Mouse (Mus musculus): Measurements from ENCODE around the gene Aktip. TPM values are rescaled to one million over a fixed set of nuclear protein-coding genes. Genes with fewer than 3 reads are reported as not detected.

The Aktip gene
- total RNA-seq, 1 experiment = 22.8 TPM

DNA sequence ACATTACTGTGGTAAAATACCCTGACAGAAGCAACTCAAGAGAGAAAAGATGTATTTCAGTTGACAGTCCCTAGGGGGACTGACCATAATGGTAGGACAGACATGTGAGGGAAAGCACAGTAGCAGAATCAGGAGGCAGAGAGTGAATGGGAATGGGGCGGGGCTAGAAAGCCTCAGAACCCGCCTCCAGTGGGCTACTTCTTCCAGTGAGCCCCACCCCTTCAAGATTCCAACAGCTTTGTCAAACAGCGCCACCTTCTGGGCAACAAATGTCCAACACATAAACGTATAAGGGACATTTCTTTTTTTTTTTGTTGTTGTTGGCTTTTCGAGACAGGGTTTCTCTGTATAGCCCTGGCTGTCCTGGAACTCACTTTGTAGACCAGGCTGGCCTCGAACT lies 45.2 kb downstream of the Aktip start:
- no peak overlapping the region for H3K9ac ChIP-seq (ENCODE audit: insufficient read depth, low read depth, low read length, poor library complexity, severe bottlenecking)
- H3K4me3 ChIP-seq (ENCODE audit: insufficient read depth in 1 of 2, low read depth in 1 of 2, low read length in 2 of 2, poor library complexity in 1 of 2, severe bottlenecking in 1 of 2) = no peak overlapping the region
- no peaks in the 10 kb centered on the region for H3K36me3 ChIP-seq (ENCODE audit: control insufficient read depth, insufficient read depth, low read length, poor library complexity, severe bottlenecking)
- in situ Hi-C loops (cut with MboI; ENCODE audit: low sequenced_read_pairs in 2 of 2, unreplicated experiment in 2 of 2) = no loop called here
- no peaks in the 10 kb centered on the region for H3K4me1 ChIP-seq (ENCODE audit: control insufficient read depth in 2 of 2, insufficient read depth in 2 of 2, low read length in 2 of 2, poor library complexity in 1 of 2)
- DNase-seq (ENCODE audit: low read depth, low spot score) = peak; percentile 92
- TF ChIP-seq ZNF384 (IDR thresholded peaks at IDR 0.05; ENCODE audit: low read depth, low read length) (no peak), CHD2 (IDR thresholded peaks at IDR 0.05; ENCODE audit: low read depth, low read length) (no peak), HCFC1 (IDR thresholded peaks at IDR 0.05; ENCODE audit: borderline replicate concordance, insufficient read depth, low read length) (no peak), ZC3H11A (IDR thresholded peaks at IDR 0.05; ENCODE audit: borderline replicate concordance, low read depth, low read length) (no peak), MAFK (IDR thresholded peaks at IDR 0.05; ENCODE audit: insufficient read depth, low read depth, low read length) (no peak)
- no peak overlapping the region for H3K27ac ChIP-seq (ENCODE audit: insufficient read depth, low read depth, low read length, poor library complexity, severe bottlenecking)
- H3K9me3 ChIP-seq (ENCODE audit: control insufficient read depth, insufficient read depth, low read depth, low read length) = no peaks in the 10 kb centered on the region

DNA sequence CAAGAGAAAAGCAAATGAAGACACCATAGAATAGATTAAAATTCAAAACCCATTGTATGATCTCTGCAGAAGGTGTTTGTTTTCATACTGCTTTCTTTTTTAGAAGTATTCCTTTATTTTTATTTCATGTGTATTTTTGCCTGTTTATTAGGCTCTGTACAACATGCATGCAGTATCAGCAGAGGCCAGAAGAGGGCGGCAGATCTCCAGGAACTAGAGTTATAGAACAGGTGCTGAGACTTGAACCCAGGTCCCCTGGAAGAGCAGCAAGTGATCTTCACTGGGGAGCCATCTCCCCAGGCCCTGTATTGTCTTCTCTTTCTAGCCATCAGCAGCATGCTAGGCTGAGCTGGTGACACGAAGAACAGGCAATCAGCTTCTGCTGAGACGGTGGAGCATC lies 45.9 kb downstream of the Aktip start:
- Histone ChIP-seq H3K4me1 (ENCODE audit: control insufficient read depth in 2 of 2, insufficient read depth in 2 of 2, low read length in 2 of 2, poor library complexity in 1 of 2) (no peaks in the 10 kb centered on the region), H3K36me3 (ENCODE audit: control insufficient read depth, insufficient read depth, low read length, poor library complexity, severe bottlenecking) (no peaks in the 10 kb centered on the region), H3K4me3 (ENCODE audit: insufficient read depth in 1 of 2, low read depth in 1 of 2, low read length in 2 of 2, poor library complexity in 1 of 2, severe bottlenecking in 1 of 2) (no peak overlapping the region), H3K27ac (ENCODE audit: insufficient read depth, low read depth, low read length, poor library complexity, severe bottlenecking) (no peak overlapping the region), H3K9me3 (ENCODE audit: control insufficient read depth, insufficient read depth, low read depth, low read length) (no peaks in the 10 kb centered on the region), H3K9ac (ENCODE audit: insufficient read depth, low read depth, low read length, poor library complexity, severe bottlenecking) (no peak overlapping the region)
- no peak for DNase-seq (ENCODE audit: low read depth, low spot score)
- TF ChIP-seq ZC3H11A (IDR thresholded peaks at IDR 0.05; ENCODE audit: borderline replicate concordance, low read depth, low read length) = 0 out of 2 replicates have a peak, but pooled peaks have one; percentile 5
- no peak for TF ChIP-seq ZNF384 (IDR thresholded peaks at IDR 0.05; ENCODE audit: low read depth, low read length)
- no peak for TF ChIP-seq HCFC1 (IDR thresholded peaks at IDR 0.05; ENCODE audit: borderline replicate concordance, insufficient read depth, low read length)
- no peak for TF ChIP-seq MAFK (IDR thresholded peaks at IDR 0.05; ENCODE audit: insufficient read depth, low read depth, low read length)
- no peak for TF ChIP-seq CHD2 (IDR thresholded peaks at IDR 0.05; ENCODE audit: low read depth, low read length)
- in situ Hi-C loops (cut with MboI; ENCODE audit: low sequenced_read_pairs in 2 of 2, unreplicated experiment in 2 of 2) = no loop called here

DNA sequence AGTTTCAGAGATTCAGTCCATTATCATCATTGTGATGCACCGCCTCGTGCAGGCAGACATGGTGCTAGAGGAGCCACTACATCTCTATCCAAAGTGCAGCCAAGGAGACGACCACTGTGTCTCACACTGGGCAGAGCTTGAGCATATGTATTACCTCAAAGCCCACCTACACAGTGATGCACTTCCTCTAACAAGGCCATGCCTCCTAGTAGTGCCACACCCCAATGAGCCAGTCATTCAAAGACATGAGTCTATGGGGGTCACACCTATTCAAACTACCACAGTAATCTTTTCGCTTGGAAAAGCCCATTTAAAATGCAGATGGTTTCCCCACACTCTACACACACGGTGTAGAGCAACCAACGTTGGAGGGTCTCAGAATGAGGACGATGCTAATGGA lies 48.2 kb downstream of the Aktip start:
- in situ Hi-C loops (cut with MboI; ENCODE audit: low sequenced_read_pairs in 2 of 2, unreplicated experiment in 2 of 2) = no loop called here
- no peak overlapping the region for H3K9ac ChIP-seq (ENCODE audit: insufficient read depth, low read depth, low read length, poor library complexity, severe bottlenecking)
- H3K9me3 ChIP-seq (ENCODE audit: control insufficient read depth, insufficient read depth, low read depth, low read length) = no peaks in the 10 kb centered on the region
- TF ChIP-seq MAFK (IDR thresholded peaks at IDR 0.05; ENCODE audit: insufficient read depth, low read depth, low read length) (no peak), CHD2 (IDR thresholded peaks at IDR 0.05; ENCODE audit: low read depth, low read length) (no peak), ZC3H11A (IDR thresholded peaks at IDR 0.05; ENCODE audit: borderline replicate concordance, low read depth, low read length) (no peak), ZNF384 (IDR thresholded peaks at IDR 0.05; ENCODE audit: low read depth, low read length) (no peak), HCFC1 (IDR thresholded peaks at IDR 0.05; ENCODE audit: borderline replicate concordance, insufficient read depth, low read length) (no peak)
- no peak overlapping the region for H3K27ac ChIP-seq (ENCODE audit: insufficient read depth, low read depth, low read length, poor library complexity, severe bottlenecking)
- DNase-seq (ENCODE audit: low read depth, low spot score) = no peak
- no peaks in the 10 kb centered on the region for H3K36me3 ChIP-seq (ENCODE audit: control insufficient read depth, insufficient read depth, low read length, poor library complexity, severe bottlenecking)
- no peaks in the 10 kb centered on the region; a peak in 1 of 4 replicates for H3K4me1 ChIP-seq (ENCODE audit: control insufficient read depth in 2 of 2, insufficient read depth in 2 of 2, low read length in 2 of 2, poor library complexity in 1 of 2)
- no peak overlapping the region for H3K4me3 ChIP-seq (ENCODE audit: insufficient read depth in 1 of 2, low read depth in 1 of 2, low read length in 2 of 2, poor library complexity in 1 of 2, severe bottlenecking in 1 of 2)

DNA sequence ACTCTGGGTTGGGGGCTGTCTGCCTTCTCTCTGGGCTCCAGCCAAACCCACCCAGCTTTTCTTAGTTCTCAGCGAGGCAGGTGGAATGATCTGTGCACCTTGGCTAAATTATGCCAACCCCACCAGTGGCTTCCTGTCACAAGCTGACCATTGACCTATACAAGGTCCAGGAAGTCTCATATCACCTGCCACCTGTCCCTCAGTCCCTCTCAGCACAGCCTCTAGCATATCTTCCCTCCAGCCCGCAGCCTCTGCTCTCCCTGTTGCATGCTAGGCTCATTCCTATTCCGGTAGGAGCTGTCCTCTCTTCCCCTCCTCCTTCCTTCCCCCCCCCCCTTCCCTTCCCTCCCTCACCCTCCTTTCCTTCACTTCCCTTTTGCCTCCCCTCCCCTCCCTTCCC lies 50.5 kb downstream of the Aktip start:
- Histone ChIP-seq H3K9ac (ENCODE audit: insufficient read depth, low read depth, low read length, poor library complexity, severe bottlenecking) (no peak overlapping the region), H3K36me3 (ENCODE audit: control insufficient read depth, insufficient read depth, low read length, poor library complexity, severe bottlenecking) (no peaks in the 10 kb centered on the region), H3K4me1 (ENCODE audit: control insufficient read depth in 2 of 2, insufficient read depth in 2 of 2, low read length in 2 of 2, poor library complexity in 1 of 2) (no peaks in the 10 kb centered on the region; a peak in 1 of 4 replicates), H3K9me3 (ENCODE audit: control insufficient read depth, insufficient read depth, low read depth, low read length) (no peaks in the 10 kb centered on the region), H3K27ac (ENCODE audit: insufficient read depth, low read depth, low read length, poor library complexity, severe bottlenecking) (no peak overlapping the region), H3K4me3 (ENCODE audit: insufficient read depth in 1 of 2, low read depth in 1 of 2, low read length in 2 of 2, poor library complexity in 1 of 2, severe bottlenecking in 1 of 2) (no peak overlapping the region)
- no peak for DNase-seq (ENCODE audit: low read depth, low spot score)
- in situ Hi-C loops (cut with MboI; ENCODE audit: low sequenced_read_pairs in 2 of 2, unreplicated experiment in 2 of 2) = no loop called here
- no peak for TF ChIP-seq CHD2 (IDR thresholded peaks at IDR 0.05; ENCODE audit: low read depth, low read length)
- TF ChIP-seq MAFK (IDR thresholded peaks at IDR 0.05; ENCODE audit: insufficient read depth, low read depth, low read length) = no peak
- TF ChIP-seq ZNF384 (IDR thresholded peaks at IDR 0.05; ENCODE audit: low read depth, low read length) = no peak
- no peak for TF ChIP-seq HCFC1 (IDR thresholded peaks at IDR 0.05; ENCODE audit: borderline replicate concordance, insufficient read depth, low read length)
- no peak for TF ChIP-seq ZC3H11A (IDR thresholded peaks at IDR 0.05; ENCODE audit: borderline replicate concordance, low read depth, low read length)
